Mouse (Mus musculus): ENCODE data around the gene Mapk1. TPM values are rescaled to one million over a fixed set of nuclear protein-coding genes. Genes with fewer than 3 reads are reported as not detected.

Gene Mapk1
- total RNA-seq, 2 experiments from 2014 or later = 121 TPM

GRCm38 (mm10) chr16:17076869-17077268 is 93.7 kb downstream of the Mapk1 start:
- intact Hi-C loops (cut with DNase I) = no loop called here
- DNase-seq = no peak

DNA sequence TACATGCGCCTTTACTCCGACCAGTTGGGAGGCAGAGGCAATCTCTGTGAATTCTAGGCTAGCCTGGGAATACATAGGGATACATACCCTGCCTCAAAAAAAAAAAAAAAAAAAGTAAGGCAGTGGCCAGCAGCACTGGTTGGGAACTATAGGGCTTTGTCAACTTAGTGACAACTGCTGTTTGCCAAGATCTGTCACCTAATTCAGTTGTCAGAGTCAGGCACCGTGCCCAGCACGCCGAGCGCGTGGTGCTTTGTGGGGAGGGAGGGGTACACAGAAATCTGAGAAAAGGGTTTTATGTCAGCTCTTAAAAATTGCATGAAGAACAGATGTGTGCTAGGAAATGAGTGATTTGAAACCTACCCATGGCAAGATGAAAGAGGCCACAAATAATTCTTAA is 94.9 kb downstream of the Mapk1 start:
- intact Hi-C loops (cut with DNase I) = no loop called here
- peak in 1 of 2 experiments; percentile 23 for DNase-seq

DNA sequence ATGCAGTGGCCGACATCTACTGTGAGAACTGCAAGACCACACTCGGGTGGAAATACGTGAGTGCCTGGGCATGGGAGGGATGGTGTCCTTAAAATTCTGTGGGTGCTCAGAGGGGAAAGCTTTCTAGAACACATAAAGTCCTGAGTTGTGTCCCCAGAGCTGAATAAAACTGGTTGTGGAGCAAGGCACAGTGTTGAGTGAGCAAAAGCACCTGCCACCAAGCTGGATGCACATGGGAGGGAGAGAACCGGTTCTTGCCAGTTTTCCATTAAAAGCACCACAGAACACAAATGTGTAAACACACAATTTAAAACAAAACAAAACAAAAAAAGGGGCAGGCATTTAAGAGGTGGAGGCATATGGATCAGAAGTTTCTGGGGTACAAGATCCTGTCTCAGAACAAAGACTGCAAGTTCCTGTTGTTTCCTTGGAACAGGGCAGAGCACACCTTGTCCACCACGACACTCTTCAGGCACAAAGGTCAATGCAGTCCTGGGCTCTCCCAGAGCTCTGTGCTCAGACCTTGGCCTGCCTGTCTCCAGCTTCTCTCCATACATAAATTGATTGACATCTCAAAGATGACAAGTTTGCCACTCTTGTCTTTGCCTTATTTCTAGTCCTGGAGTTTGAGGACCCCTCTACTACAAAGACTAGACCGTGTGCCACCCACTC is 99.1 kb downstream of the Mapk1 start:
- DNase-seq = peak; percentile 21 to 42
- intact Hi-C loops (cut with DNase I) = no loop called here

- intact Hi-C loops (cut with DNase I) = no loop called here
- peak; percentile 29 to 43 for DNase-seq
Observed at GRCm38 (mm10) chr16:17085636-17086035, 102.5 kb downstream of the Mapk1 start.

- DNase-seq = no peak
- intact Hi-C loops (cut with DNase I) = no loop called here
Observed at GRCm38 (mm10) chr16:17086241-17086640, 103.1 kb downstream of the Mapk1 start.

- intact Hi-C loops (cut with DNase I) = no loop called here
- DNase-seq = no peak
Observed at GRCm38 (mm10) chr16:17086669-17087193, 103.5 kb downstream of the Mapk1 start.

- intact Hi-C loops (cut with DNase I) = no loop called here
Observed at GRCm38 (mm10) chr16:17088346-17088745, 105.2 kb downstream of the Mapk1 start.

GRCm38 (mm10) chr16:17096938-17097337 is 113.8 kb downstream of the Mapk1 start:
- intact Hi-C loops (cut with DNase I) = no loop called here
- DNase-seq = no peak

More at GRCm38 (mm10) chr16:17088346-17088745, 105.2 kb downstream of the Mapk1 start:
- DNase-seq = no peak

Other genes with a start within 250 kb of the Mapk1 start
- not detected for gene Spag6l, start 153.9 kb upstream of the Mapk1 start, total RNA-seq (2021)
- gene Igll1, start 119.4 kb upstream of the Mapk1 start, total RNA-seq (2021) = not detected
- gene Top3b, start 112.6 kb upstream of the Mapk1 start, total RNA-seq (2021) = 10 to 100 TPM; 39.6 to 42.8 TPM
- under 1 TPM; 0.62 to 0.77 TPM for gene Vpreb1, start 112.5 kb upstream of the Mapk1 start, total RNA-seq (2021)
- gene Ppm1f, start 86.9 kb upstream of the Mapk1 start, total RNA-seq (2021) = 10 to 100 TPM; 43.4 to 49.0 TPM
- 1 to 10 TPM; 4.4 to 4.7 TPM for gene Ypel1, start 86.3 kb downstream of the Mapk1 start, total RNA-seq (2021)
- 10 to 100 TPM; 48.9 TPM for gene Ppil2, start 127.9 kb downstream of the Mapk1 start, total RNA-seq (2021)
- gene 2610318N02Rik, start 141.8 kb downstream of the Mapk1 start, total RNA-seq (2021) = 1 to 10 TPM in 1 of 2 experiments, under 1 TPM in 1; 0.45 to 2.1 TPM
- gene Sdf2l1, start 149.0 kb downstream of the Mapk1 start, total RNA-seq (2021) = 1 to 10 TPM; 3.4 to 7.1 TPM
- 1 to 10 TPM; 1.6 to 2.2 TPM for gene Ydjc, start 161.2 kb downstream of the Mapk1 start, total RNA-seq (2021)
- gene Ccdc116, start 163.8 kb downstream of the Mapk1 start, total RNA-seq (2021) = under 1 TPM; 0.10 to 0.17 TPM
- gene Ube2l3, start 219.3 kb downstream of the Mapk1 start, total RNA-seq (2021) = 100 to 1,000 TPM; 133 to 137 TPM
- gene Rimbp3, start 225.2 kb downstream of the Mapk1 start, total RNA-seq (2021) = under 1 TPM; 0.19 to 0.27 TPM

Measured in heart, postnatal 10 days (tissue).